Mouse (Mus musculus) right cerebral cortex, postnatal 14 days (tissue): ENCODE measurements around the gene Il6st.

Experiments used
- DNase-seq: peaks from one replicate; pipeline ENCODE4 v3.0.0; 2022

Il6st gene

DNA sequence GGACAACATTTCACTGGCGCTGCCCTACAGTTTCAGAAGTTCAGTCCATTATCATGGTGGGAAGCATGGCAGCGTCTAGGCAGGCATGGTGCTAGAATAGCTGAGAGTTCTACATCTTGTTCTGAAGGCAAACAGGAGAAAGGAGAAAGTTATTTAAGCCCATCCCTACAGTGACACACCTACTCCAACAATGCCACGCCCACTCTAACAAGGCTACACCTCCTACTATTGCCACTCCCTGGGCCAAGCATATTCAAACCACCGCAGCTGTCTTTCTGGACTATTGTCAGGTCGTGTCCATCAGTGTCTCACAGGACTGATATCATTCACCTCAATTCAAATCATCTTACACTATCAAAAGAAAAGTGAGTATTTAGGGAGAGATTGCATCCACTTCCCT is 22.8 kb downstream of the Il6st start:
- no peak for DNase-seq

DNA sequence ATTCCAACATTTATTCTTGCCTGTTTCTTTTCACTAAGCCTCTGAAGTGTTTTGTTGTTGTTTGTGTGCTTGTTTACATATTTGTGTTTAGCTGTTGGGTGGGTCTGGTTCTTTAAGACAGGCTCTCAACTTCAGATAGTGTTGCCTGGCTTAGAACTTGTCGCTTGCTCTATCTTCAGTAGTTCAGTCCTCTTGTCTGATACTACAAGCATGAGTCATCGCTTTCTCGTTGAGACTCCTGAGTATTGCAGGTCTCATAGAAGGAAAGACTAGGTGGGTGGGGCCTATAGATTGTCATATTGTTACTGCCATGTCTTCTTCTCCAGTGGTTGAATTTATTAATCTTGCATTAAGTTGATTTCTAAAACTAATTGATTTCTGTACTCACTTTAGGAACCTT is 26.2 kb downstream of the Il6st start:
- no peak for DNase-seq

GRCm38 (mm10) chr13:112491636-112492284 is 27.9 kb downstream of the Il6st start:
- no peak for DNase-seq

DNA sequence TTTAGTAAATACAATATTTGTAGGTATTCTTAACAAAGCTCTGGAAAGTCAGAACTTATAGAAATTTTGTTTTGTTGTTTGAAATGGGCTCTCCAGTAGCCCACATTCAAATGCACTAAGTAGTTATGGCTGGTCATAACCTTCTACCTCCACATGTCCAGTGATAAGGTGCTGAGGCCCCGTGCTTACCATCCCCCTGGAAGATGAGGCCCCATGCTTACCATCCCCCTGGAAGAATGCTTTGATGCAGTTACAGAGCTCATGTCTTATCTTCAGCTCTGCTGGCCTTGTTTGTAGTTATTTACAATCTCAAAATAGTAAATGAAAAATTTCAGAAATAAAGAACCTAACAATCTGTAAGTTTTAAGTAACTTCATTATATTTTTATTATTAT is 28.4 kb downstream of the Il6st start:
- DNase-seq = no peak

- no peak for DNase-seq
Measured at GRCm38 (mm10) chr13:112494590-112494989, 30.7 kb downstream of the Il6st start.

- DNase-seq = no peak
Measured at GRCm38 (mm10) chr13:112500027-112500426, 36.2 kb downstream of the Il6st start.

DNA sequence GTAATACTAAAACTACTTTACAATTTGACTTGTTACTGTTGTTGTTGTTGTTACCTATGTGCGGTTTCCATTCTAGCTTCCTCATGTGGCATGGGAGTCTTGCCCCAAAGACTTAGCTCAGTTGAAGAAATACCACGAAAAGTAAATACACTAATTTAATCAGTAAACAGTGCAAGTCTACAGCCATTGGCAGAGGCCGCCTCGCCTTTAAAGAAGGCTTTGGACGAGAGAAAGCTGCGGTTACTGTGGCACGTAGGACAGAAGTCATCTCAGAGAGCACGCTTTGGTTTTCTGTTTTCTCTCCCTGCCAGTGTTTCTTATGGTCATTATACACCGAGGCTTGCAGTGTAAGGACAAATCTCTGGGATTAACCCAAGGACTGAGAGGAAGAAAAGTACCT is 36.6 kb downstream of the Il6st start:
- DNase-seq = no peak

GRCm38 (mm10) chr13:112503846-112504245 is 40.0 kb downstream of the Il6st start:
- no peak for DNase-seq

DNA sequence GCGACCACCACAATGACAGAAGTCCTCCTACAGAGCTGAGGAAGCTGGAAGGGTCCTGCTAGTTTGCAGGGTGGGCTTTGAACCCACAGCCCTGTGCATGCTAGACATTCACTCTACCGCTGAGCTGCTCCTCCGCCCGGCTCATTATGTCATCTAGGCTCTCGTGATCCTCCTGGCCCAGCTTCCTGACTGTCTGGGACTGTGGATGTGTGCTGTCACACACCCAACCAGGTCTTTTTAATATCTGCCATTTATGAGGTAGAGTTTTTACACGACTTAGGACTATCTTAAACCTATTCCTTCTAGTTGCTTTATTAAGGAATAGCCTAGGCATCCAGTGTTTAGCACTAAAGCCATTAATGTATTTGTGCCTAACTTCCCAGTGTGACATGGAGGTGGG is 41.6 kb downstream of the Il6st start:
- no peak for DNase-seq

- DNase-seq = no peak
Measured at GRCm38 (mm10) chr13:112506766-112507165, 42.9 kb downstream of the Il6st start.

DNA sequence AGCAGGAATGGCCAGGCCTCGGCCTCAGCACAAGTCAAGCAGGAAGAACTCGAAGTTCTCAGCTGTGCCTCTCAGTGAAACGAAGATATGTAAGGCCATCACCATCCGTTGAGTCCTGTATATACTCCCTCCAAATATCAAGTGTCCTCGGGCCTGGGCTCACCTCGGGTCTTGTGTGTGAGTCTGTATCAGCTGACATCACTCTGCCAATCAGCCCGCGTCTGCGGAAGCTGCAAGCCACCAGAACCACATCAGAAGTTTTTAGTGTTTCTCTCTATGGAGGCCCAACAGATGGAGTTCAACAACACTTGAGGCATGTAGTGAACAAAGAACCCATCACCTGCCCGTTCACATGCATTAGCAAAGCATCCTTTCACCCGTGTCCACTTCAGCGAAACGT is 43.8 kb downstream of the Il6st start:
- no peak for DNase-seq

DNA sequence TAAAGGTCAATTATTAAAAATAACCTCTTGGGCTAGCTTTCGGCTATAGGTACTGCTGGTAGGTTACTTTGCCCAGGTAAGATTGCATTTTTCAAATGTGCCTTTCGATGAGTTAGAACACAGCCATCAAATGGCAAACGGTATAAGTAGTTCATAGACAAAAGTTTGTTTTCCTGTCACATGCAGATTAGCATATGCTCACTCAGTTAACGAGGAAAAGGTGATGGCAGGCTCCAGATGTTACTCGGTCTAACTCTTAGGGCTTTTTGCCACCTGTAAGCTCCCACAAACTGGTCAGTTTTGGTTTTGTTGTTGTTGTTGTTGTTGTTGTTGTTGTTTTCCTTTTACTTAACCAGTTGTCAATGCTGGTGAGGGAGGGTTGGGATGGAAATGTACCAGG is 44.6 kb downstream of the Il6st start:
- DNase-seq = no peak

DNA sequence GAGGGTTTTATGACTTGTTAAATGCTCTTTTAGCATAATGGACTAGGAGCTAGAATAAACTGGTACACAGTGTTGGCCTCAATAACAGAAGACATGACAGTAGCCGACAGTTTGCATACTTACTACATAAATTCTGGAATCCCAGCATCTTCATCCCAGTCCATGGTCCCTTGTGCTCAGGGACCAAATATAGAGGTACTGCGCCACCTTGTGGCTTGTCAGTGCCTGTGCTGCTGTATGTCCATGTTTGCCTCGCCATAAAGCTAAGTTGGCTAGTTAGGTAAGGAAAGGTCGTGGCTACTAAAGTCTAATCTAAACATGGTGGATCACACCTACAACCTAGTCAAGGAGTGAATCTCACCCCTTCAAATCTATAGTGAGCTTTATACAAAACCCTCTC is 45.6 kb downstream of the Il6st start:
- peak; percentile 58 for DNase-seq

DNA sequence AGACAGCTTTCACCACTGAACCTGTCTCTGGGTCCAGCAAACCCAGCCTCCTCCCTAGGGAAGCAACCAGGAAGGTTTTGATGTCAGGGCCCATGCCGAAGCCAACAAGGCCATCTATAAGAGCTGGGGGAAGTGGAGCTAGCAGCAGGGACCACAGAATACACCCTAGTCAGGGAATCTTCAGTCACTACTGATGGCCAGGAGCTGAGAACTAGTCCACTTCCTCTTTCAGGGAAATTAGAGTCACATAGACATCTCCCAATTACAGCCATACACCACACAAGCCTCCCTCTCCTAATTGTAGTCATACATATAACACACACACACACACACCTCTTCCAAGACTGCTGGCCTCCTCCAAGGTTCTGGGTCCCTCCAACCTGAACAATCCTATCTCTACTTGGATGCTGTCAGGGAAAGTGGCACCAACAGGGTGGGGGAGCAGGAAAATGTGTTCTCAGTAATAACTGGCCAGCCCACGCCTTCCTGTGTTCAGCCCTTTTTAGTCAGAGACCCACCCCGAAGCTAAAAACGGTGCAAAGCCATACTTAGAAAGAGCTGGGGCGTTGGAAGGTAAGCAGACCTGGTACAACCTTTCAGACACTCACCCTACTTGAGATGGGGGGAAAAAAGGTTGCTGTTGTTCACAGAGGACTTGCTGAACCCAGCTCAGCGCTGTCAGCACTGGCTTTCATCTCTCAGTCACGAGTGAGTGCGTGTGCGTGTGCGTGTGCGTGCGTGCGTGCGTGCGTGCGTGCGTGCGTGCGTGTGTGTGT is 46.8 kb downstream of the Il6st start:
- DNase-seq = no peak

DNA sequence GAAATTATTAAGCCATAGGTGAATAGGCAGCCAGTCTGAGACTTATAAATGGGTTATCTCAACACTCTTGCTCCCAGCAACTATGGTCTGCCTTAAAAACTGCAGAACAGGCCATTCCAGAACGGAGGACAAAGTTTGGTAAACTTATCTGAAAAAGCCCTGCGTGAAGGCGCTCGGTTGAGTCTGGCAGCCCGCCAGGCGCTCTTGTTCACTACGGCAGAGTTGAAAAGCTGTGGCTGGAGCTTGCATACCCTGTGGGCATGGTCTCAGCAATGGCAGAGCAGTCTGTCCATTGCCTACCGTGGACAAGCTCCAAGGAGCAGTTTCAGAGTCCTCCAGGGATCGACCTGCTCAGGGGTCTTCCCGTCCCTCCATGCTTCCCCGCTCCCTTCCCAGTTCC is 47.4 kb downstream of the Il6st start:
- peak; percentile 35 for DNase-seq

DNA sequence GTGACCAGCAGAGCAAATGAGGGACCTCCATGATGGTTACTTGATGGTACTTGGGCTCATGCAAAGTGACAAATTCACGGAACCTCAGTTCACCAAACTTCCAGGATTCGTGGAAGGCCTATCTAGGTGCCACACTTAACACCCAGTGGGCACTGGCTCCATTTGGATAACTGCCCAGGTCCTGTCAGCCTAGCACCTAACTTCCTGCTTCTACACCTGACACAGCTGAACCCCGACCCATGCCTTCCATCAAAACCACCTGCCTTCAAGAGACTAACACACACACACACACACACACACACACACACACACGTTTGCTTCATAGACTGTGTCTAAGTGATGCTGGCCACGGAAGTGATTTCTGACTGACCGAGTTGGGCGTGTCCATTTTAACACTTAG is 47.9 kb downstream of the Il6st start:
- no peak for DNase-seq

GRCm38 (mm10) chr13:112512824-112513223 is 49.0 kb downstream of the Il6st start:
- DNase-seq = no peak

GRCm38 (mm10) chr13:112514546-112514945 is 50.7 kb downstream of the Il6st start:
- DNase-seq = no peak

- DNase-seq = no peak
Measured at GRCm38 (mm10) chr13:112522261-112522660, 58.4 kb downstream of the Il6st start.

DNA sequence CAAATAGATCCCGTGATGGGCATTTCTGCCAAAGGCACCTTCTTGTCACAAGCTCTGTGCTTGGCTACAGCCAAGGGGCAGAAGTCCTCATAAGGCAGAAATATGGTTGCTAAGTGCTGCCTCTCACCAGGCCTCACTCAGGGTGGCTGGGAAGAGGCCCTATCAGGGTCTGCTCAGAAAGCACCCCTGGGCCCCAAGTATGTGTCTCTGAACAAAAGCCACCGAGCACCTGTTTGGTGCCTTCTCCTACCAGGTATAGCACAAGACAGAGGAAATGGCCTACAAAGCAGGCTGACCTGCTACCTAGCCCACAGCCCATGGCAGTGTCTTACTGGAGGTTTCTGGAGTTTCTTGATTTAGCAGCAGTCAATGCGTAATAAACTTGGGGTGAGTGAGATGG is 59.0 kb downstream of the Il6st start:
- no peak for DNase-seq

DNA sequence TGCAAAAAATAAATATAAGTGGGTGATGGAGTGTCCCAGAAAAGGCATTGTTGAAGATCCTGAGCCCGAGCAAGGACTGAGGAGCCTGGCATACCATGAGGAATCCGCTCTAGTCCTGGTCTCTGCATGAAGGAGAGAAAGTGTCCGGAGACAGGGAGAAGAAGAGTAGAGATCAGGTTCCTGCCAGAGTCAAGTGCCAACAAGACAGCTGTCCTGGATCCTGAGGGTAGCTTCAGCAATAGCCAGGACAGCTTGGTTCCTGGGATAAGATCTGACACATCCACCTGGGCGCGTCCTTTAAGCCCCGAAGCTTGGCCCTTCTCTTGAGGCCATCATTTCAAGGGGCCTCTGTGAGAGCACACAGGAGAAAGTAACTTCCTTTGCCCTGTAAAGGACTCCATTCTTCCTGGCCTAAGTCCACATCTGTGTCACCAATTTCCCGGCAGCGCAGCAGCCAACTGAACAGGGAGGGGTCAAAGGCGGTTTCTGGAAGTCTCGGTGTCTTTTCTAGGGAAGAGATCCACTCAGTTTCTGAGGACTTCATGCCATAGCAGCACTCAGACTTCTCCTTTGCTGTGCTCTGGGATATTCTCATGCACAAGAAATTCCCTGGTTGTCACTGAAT is 59.6 kb downstream of the Il6st start:
- DNase-seq = no peak

DNA sequence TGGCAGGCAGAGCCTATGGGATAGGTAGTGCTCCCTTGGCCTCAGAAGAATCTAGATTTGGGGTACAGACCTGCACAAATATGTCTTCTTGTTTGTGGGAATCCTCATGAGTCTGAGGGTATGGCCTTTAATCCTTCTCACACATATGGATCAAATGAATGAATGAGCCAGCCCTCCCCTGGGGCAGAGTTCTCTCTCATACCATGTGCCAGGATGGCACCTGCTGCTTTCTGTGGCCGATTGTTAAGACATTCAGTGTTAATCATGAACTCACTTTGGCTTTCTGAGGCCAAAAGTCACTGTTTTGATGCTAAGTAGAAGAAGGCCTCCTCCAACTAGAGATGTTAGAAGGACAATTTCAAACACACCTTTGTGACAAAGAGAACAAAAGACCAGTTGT is 63.3 kb downstream of the Il6st start:
- no peak for DNase-seq

DNA sequence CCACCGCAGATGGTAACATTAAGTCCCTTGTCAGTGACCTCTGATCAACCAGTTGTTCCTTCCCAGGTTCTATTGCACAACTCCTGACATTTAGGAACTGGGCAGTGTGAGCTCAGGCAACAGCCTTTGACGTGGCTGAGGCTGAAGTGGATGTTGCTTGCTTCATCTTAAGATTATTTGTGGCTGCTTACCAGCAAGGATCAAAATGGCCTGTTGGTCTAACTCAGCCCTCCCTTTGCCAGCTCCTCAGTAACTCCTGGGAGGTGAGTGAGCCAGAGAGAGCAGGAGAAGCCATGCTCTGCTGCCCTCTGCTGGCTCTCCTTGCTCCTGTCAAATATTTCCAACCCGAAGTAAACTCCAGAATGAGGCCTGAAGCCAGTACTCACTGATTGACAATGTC is 66.0 kb downstream of the Il6st start:
- DNase-seq = peak; percentile 79

- DNase-seq = no peak
Measured at GRCm38 (mm10) chr13:112532235-112532634, 68.4 kb downstream of the Il6st start.
